Mouse (Mus musculus): Measurements from ENCODE around the gene Slc17a8.

- TF ChIP-seq CTCF (IDR thresholded peaks at IDR 0.05; ENCODE audit: extremely low read depth, insufficient read depth, insufficient read length, insufficient replicate concordance) (no peak), POLR2A (IDR thresholded peaks at IDR 0.05; ENCODE audit: low read depth, low read length) (no peak)
Measured at GRCm38 (mm10) chr10:89595514-89595913, 25.5 kb downstream of the Slc17a8 start.

All from spleen, adult 2 months (tissue).